ENCODE assay signal across 8 mouse cellular contexts in the genomic region with DNA sequence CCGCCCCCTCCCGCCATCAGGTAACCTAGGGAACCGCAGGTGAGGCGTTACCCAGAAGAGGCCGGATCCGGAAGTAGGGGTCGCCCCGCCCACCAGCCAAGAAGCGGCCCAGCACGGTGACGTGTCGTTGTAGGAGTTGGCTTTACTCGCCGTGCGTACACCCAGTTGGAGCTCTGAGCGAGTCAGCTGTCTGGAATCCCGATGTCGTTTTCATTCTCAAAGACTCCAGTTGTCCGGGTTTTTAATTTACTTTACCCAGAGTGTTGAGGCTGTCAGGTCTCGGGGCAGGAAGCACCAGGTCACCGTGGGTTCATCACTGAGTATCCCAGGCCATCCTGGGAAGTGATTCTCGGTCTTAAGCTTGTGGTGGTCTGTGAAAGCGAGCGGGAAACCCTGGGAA. TPM values are rescaled to one million over a fixed set of nuclear protein-coding genes. Genes with fewer than 3 reads are reported as not detected.
DNase-seq lines count a peak whose midpoint lies in the region; ATAC-seq and TF ChIP-seq lines count a peak whose summit lies in the region.

No protein-coding gene starts in this region.

- DNase-seq in MN1 (ENCODE audit: low spot score) = peak; percentile 93
- peak; percentile 93 for DNase-seq in cerebellum, adult 9-10 months
- peak; percentile 97 for DNase-seq in hindbrain, embryonic 10.5 days (ENCODE audit: low spot score)
- peak; percentile 96 for DNase-seq in layer of hippocampus, adult 9-11 months
- peak; percentile 98 for DNase-seq in lung, postnatal 0 days (ENCODE audit: low spot score)
- peak; percentile 88 for DNase-seq in ovary, postnatal 14 days (ENCODE audit: low spot score)
- peak; percentile 97 for DNase-seq in thymus, postnatal 14 days

- peak; percentile 88 for ATAC-seq in frontal cortex, adult (ENCODE audit: low TSS enrichment)
- peak; percentile 94 for ATAC-seq in lung, postnatal 0 days

- no peaks in the 10 kb centered on the region for H3K27me3 ChIP-seq in hindbrain, embryonic 10.5 days (ENCODE audit: insufficient read depth, poor library complexity, severe bottlenecking)
- H3K27me3 ChIP-seq in lung, postnatal 0 days (replicated peaks; ENCODE audit: insufficient read depth, low read length) = no peaks in the 10 kb centered on the region

- peak overlapping the region; percentile 99 for H3K4me3 ChIP-seq in hindbrain, embryonic 10.5 days
- peak overlapping the region; percentile 42 for H3K4me3 ChIP-seq in lung, postnatal 0 days (ENCODE audit: low read depth, low read length)

- H3K4me2 ChIP-seq in lung, postnatal 0 days (replicated peaks; ENCODE audit: low read depth, low read length) = peak overlapping the region; percentile 72

- no peak for TF ChIP-seq EP300 in lung, postnatal 0 days (IDR thresholded peaks at IDR 0.05)

- H3K27ac ChIP-seq in hindbrain, embryonic 10.5 days = peak overlapping the region; percentile 91
- peak overlapping the region; percentile 97 for H3K27ac ChIP-seq in lung, postnatal 0 days (ENCODE audit: low read length)

- WGBS in hindbrain, embryonic 10.5 days = 2% methylated on average over 24 of the region's 24 CpGs
- WGBS in lung, postnatal 0 days = 1% methylated on average over 24 of the region's 24 CpGs

- no peak for TF ChIP-seq CTCF in lung, postnatal 0 days (IDR thresholded peaks at IDR 0.05)

- H3K9ac ChIP-seq in lung, postnatal 0 days (replicated peaks; ENCODE audit: low read depth) = peak overlapping the region; percentile 60

- H3K4me1 ChIP-seq in hindbrain, embryonic 10.5 days (replicated peaks) = peaks cover 37% of the 10 kb centered on the region
- peaks cover 18% of the 10 kb centered on the region; the same call in 1 of the 2 replicates for H3K4me1 ChIP-seq in lung, postnatal 0 days (ENCODE audit: insufficient read depth, low read depth, low read length)

- H3K9me3 ChIP-seq in hindbrain, embryonic 10.5 days = no peaks in the 10 kb centered on the region
- H3K9me3 ChIP-seq in lung, postnatal 0 days (ENCODE audit: low read length) = no peaks in the 10 kb centered on the region

- no peaks in the 10 kb centered on the region for H3K36me3 ChIP-seq in hindbrain, embryonic 10.5 days
- H3K36me3 ChIP-seq in lung, postnatal 0 days (ENCODE audit: insufficient read depth, low read length) = no peaks in the 10 kb centered on the region

RNA-seq across cellular contexts. Expression of a gene that starts 2.0 kb away (rescaled TPM):
- 113 and 126 TPM in 2 replicates for polyA plus RNA-seq in hindbrain, embryonic 10.5 days (2016; fragmentation: Nextera tagmentation; extraction: Ambion mirVana)
- polyA plus RNA-seq in lung, postnatal 0 days (2015; fragmentation: Nextera tagmentation; extraction: Ambion mirVana) = 162 and 170 TPM in 2 replicates

Comparison
In these comparisons a context has a peak if more than half of its experiments do, and no peak if none do; other contexts are left out.
1. Peak in every context shown above with its lines: DNase-seq, ATAC-seq, H3K4me3 ChIP-seq and H3K27ac ChIP-seq.